Mouse (Mus musculus) Muller cell, postnatal 12 days (primary cell): ENCODE data around the gene Lmod1.

Experiments used
- DNase-seq: peaks from one replicate; pipeline ENCODE4 v3.0.0-alpha.2; 2015; ENCODE audit errors: inconsistent ontology term

The Lmod1 gene

GRCm38 (mm10) chr1:135324571-135324970 is at the start of gene Lmod1:
TSS of gene Lmod1 (plus strand) at chr1:135324807.
- DNase-seq = peak; percentile 87

DNA sequence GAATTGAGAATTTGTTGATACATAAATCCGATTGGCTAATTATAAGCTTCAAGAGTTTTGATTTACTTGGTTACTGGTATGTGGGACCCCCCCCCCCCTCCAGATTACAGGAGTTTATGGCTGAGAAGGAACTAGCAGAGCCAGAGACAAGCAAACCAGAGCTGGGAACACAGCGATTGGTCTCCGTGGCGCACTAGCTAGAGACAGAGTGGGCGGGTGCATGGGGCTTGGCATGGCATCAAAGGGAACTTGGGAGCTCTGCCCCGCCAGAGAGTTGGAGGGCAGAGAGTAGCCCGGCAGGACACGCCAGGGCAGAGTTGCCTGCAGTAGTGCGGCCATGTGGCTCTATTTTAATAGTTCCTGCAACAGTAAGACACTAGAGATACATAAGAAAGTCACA is 44.0 kb upstream of the Lmod1 start:
- peak; percentile 84 for DNase-seq

DNA sequence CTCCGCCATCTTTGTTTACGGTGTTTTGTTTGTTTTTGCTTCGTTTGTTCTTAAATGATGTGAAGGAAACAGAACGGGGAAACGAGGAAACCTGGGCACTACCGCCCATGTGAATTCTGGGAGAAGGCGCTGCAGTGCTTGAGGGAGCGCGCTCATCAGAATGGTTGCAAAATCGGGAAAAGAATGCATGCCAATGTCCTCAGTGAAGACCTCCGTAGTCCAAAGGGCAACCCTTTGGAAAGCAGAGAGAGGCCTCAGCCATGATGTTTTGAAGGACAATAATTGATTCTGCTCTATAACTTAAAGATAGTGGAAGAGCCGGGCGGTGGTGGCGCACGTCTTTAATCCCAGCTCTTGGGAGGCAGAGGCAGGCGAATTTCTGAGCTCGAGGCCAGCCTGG is 42.8 kb upstream of the Lmod1 start:
- DNase-seq = no peak

- peak; percentile 56 for DNase-seq
Measured at GRCm38 (mm10) chr1:135282536-135283286, 41.9 kb upstream of the Lmod1 start.

DNA sequence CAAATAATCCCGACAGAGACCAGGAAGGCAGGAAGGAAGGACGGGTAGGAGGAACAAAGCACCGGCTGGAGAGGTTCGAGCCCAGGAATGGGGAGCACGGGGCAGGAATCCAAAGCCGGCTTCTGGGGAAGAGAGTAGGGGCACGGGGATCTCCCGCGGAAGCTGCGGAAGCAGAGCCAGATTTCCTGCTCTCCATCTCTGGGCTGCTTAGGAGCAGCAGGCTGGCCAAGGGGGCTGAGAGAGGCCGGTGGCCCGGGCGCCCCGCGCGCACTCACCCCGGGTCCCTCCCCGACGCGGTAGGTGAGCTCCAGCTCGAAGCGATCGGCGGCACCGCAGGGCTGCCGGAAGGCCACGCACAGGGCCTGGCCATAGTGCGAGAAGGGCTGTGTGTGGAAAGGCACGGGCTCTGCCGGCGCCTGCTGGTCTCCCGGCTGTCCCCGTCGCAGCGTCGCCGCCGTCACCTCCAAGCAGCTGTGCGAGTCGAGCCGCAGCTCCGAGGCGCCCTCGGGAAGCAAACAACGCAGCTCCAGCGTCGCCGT is 41.3 kb upstream of the Lmod1 start:
- no peak for DNase-seq

- peak; percentile 86 for DNase-seq
Measured at GRCm38 (mm10) chr1:135283826-135284291, 40.7 kb upstream of the Lmod1 start, which contains the start of gene Rnpep. TSS of gene Rnpep (minus strand) at chr1:135284084.

- no peak for DNase-seq
Measured at GRCm38 (mm10) chr1:135286311-135286710, 38.3 kb upstream of the Lmod1 start.

- DNase-seq = no peak
Measured at GRCm38 (mm10) chr1:135290908-135291307, 33.7 kb upstream of the Lmod1 start.

DNA sequence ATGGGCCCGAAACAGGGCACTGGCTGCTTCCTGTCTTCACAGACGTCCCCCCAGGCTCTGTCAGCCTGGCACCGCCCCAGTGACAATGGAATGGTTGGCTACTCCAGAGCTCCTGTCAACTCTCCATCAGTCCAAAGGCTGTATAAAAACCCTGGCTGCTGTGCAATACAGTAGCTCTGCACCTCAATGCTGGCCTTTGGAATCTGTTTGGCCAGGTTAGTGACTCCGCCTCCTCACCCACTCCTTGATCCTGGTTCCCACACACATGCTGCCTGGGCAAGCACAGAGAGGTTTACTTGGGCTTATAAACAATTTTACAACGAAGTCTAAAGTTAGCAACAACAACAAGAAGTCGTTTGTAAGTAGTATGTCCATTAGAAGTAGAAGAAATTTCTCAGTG is 13.3 kb upstream of the Lmod1 start:
- DNase-seq = no peak

GRCm38 (mm10) chr1:135312201-135312600 is 12.4 kb upstream of the Lmod1 start:
- no peak for DNase-seq

DNA sequence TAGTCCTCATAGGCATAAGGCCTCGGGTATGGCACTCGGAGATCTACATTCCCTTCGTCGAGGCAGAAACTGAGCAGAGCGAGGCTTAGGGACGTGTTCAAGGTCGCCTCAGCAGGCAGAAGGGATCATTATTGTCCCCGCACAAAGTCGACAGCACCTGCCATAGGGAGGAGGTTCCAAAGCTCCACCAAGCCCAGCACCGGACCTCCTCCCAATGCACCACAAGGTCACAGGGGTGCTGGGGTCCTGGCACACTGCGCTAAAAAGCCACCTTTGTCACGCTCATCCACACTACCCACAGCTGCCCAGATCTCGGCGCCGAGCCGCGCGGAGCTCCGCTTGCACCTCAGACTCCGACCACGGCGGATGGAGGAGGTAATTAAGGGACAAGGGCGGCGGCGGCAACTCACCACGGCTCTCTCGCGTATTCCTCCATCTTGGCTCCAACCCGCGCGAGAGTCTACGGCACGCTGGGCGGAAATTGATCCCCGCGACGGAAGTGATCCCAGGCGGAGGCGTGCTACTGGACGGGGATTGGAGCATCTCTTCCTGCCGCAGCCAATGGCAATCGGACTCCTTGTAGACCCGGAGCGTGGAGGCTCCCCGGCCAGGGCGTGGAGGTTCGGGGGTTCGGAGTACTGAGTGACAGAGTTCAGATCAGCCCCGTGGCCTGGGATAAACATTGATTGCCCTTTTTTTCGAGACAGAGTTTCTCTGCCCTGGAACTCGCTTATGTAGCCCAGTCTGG is 11.1 kb upstream of the Lmod1 start, which contains the start of gene Timm17a:
TSS of gene Timm17a (minus strand) at position 495 of the 748 bp plus-strand sequence.
- peak; percentile 95 for DNase-seq

- no peak for DNase-seq
Measured at GRCm38 (mm10) chr1:135323367-135323901, 1.2 kb upstream of the Lmod1 start.

DNA sequence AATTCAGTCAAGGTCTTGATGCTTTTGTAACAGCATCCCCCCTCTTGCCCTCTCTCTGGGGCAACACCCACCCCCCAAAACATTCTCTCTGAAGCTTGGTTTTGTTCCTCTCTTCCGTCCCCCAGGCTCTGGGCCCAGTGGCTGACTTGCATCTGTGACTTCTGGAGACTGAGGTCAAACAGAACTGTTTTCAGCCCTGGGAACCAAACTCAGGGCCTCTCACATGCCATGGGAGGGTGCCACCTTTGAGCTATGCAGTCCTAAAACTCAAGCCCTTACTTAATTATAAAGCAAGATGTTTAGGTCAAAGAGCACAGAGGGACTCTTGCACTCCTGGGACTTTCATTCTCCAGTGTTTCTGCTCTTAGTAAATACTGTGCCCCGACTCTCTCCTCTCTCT is 1.3 kb downstream of the Lmod1 start:
- DNase-seq = no peak

- DNase-seq = no peak
Measured at GRCm38 (mm10) chr1:135328368-135328767, 3.8 kb downstream of the Lmod1 start.

- no peak for DNase-seq
Measured at GRCm38 (mm10) chr1:135330578-135330977, 6.0 kb downstream of the Lmod1 start.

- DNase-seq = no peak
Measured at GRCm38 (mm10) chr1:135341947-135342346, 17.3 kb downstream of the Lmod1 start.

DNA sequence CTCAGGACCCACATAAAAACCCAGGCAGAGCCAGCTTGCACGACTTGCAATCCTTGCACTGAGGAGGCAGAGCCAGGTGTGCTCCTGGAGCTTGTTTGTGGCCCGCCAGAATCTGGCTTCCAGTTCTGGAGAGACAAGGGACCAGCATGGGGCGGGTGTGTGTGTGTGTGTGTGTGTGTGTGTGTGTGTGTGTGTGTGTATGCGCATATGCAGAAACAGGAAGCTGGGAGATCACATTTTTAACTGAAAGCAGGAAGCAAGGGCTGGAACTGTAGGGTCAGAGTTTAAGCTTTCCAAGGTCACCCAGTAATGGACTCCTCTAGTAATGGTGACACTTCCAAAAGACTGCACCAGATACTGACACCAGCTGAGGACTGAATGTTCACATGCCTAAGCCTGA is 19.4 kb downstream of the Lmod1 start:
- no peak for DNase-seq

DNA sequence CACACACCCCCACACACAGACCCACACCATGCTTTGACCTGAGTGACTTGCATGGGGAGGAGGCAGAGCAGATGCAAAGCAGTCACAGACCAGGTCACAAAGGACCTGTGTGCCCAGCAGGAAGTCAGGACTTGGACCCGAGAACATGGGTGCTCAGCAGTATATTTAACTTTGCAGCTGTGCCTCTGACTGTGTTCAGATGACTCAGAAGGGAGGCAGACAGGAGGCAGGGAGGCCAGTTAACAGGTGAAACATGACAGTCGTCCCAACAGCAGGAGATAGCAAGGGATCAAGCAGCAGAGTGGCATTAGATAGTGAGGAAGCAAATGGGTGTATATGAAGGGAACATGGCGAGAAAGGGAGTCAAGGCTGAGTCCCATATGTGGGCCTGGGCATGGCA is 22.3 kb downstream of the Lmod1 start:
- no peak for DNase-seq

- peak; percentile 80 for DNase-seq
Measured at GRCm38 (mm10) chr1:135347498-135348169, 23.0 kb downstream of the Lmod1 start.

GRCm38 (mm10) chr1:135351953-135352352 is 27.3 kb downstream of the Lmod1 start:
- no peak for DNase-seq

- DNase-seq = no peak
Measured at GRCm38 (mm10) chr1:135359071-135359470, 34.5 kb downstream of the Lmod1 start.

DNA sequence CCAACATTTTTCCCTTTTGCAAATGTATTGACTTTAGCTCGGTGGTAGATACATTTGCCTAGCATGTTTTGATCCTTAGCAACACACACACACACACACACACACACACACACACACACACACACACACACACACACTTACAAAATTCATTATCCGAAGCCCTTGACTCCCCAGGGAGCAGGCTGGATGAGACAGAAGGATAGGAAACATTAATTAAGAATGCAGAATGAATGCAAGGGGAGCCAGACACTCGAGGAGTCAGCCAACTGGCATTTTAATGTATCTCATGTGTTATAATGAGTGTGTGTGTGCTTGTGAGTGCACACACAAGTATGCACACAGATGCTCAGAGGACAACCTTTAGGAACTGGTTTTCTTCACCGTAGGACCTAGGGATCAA is 36.9 kb downstream of the Lmod1 start:
- no peak for DNase-seq
